Mouse (Mus musculus) heart, postnatal 0 days (tissue): Measurements from ENCODE around the gene Stc2. TPM values are rescaled to one million over a fixed set of nuclear protein-coding genes. Genes with fewer than 3 reads are reported as not detected.

Experiments
- ATAC-seq: fragments of 200-750 bp; cut with Nextera tagmentation; 2 replicates; pipeline ENCODE4 v1.8.0; 2017; ENCODE audit warnings: low read depth, moderate number of reproducible peaks, moderate library complexity; ENCODE audit not compliant: insufficient read depth
- DNase-seq: peaks from one replicate; pipeline ENCODE4 v3.0.0-alpha.2; 2016; ENCODE audit warnings: low spot score
- H3K27ac ChIP-seq: fragments of 300-500 bp; sonication (generic); 2 replicates; pipeline ENCODE4 v1.5.1; 2014; ENCODE audit warnings: low read depth, mild to moderate bottlenecking
- H3K27me3 ChIP-seq: fragments of 300-500 bp; sonication (generic); 2 replicates; pipeline ENCODE4 v1.6.1; 2014; ENCODE audit warnings: low read length, mixed read lengths; ENCODE audit not compliant: control insufficient read depth, insufficient read depth
- H3K36me3 ChIP-seq: fragments of 300-500 bp; sonication (generic); replicated peaks from 2 replicates; pipeline ENCODE4 v1.6.1; 2014; ENCODE audit warnings: low read length, mixed read lengths; ENCODE audit not compliant: control insufficient read depth, insufficient read depth
- H3K4me1 ChIP-seq: fragments of 300-500 bp; sonication (generic); 2 replicates; pipeline ENCODE4 v1.6.1; 2014; ENCODE audit warnings: antibody characterized with exemption; ENCODE audit not compliant: control insufficient read depth, insufficient read depth
- H3K4me2 ChIP-seq: fragments of 300-500 bp; sonication (generic); 2 replicates; pipeline ENCODE4 v1.6.1; 2014; ENCODE audit warnings: low read depth, mild to moderate bottlenecking, low read length, moderate library complexity
- H3K4me3 ChIP-seq: fragments of 300-500 bp; sonication (generic); 2 replicates; pipeline ENCODE4 v1.5.1; 2014; ENCODE audit warnings: low read depth, low read length
- H3K9ac ChIP-seq: fragments of 300-500 bp; sonication (generic); replicated peaks from 2 replicates; pipeline ENCODE4 v1.6.1; 2014; ENCODE audit warnings: low read depth, low read length, mixed read lengths
- H3K9me3 ChIP-seq: fragments of 300-500 bp; sonication (generic); replicated peaks from 2 replicates; pipeline ENCODE4 v1.6.1; 2016; ENCODE audit warnings: low read length; ENCODE audit not compliant: control insufficient read depth
- CTCF ChIP-seq: IDR thresholded peaks from 2 replicates; pipeline ENCODE4 v1.5.1; 2016; ENCODE audit warnings: antibody characterized with exemption, control low read depth, low read depth
- EP300 ChIP-seq: IDR thresholded peaks from 2 replicates; pipeline ENCODE4 v1.6.1; 2016; ENCODE audit warnings: antibody characterized with exemption, low read depth
- WGBS: fragments of 180-500 bp; shearing (Covaris S2); extraction: QIAGEN DNeasy Blood & Tissue Kit; methylation state at CpG from one replicate; pipeline ENCODE4 v1.1.7; 2014; 5-methylcytosine and 5-hydroxymethylcytosine counted together
- polyA plus RNA-seq: library from polyadenylated mRNA; unstranded; fragments of >200 nt; fragmentation: Nextera tagmentation; extraction: Ambion mirVana; gene quantifications from 2 replicates; pipeline ENCODE4 v1.2.1, GENCODE M21; 2015
- total RNA-seq: library from RNA; depleted of rRNA; stranded (reverse); fragments of >200 nt; gene quantifications from 2 replicates; pipeline ENCODE4 v1.2.3, GENCODE M21; 2014; ENCODE audit warnings: low replicate concordance; rRNA removed

The Stc2 gene
- total RNA-seq (5.3 and 5.5 TPM in 2 replicates), polyA plus RNA-seq (2.4 and 2.7 TPM in 2 replicates)

DNA sequence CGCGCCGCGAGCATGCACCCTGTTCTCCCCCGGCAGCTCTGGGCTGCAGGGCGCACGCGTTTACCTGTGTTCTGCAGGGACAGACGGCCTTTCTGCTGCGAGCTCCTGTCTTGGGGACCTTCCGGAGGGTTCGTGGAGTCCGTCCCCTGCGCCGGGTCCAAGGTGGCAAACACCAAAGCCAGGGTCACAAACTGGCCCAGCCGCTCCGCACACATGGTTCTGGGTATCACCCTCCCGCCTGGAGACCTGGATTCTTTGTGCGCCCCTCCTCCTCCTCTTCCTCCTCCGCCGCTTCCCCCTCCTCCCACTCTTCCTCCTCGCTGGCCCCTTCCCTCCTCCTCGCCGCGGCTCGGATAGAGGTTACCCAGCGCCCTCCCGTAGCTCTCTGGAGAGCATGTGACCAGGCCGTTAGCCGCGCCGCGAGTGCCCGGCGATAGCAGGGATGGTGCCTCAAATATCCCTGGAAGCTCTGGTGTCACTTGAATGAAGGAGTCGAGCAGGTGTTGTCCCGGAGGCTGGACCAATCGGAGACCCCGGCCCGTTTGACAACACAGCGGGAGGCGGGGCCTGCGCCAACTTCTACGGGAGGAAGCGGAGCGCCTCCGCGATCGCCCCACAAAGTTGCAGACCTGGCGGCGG is at the start of gene Stc2:
Stc2 (minus strand) TSS at position 427 of the 639 bp plus-strand sequence.
- Histone ChIP-seq H3K27me3 (no peaks in the 10 kb centered on the region), H3K27ac (peak within 1 kb of the TSS; percentile 81), H3K4me1 (peaks cover 13% of the 10 kb centered on the region), H3K4me2 (peak within 1 kb of the TSS; percentile 95), H3K9ac (peak within 1 kb of the TSS; percentile 62), H3K4me3 (peak within 1 kb of the TSS; percentile 60), H3K36me3 (no peaks in the 10 kb centered on the region; the same call in 1 of the 2 replicates), H3K9me3 (no peaks in the 10 kb centered on the region)
- WGBS = under 1% methylated on average over 51 of the region's 51 CpGs
- DNase-seq = peak; percentile 78
- TF ChIP-seq CTCF = no peak
- no peak for TF ChIP-seq EP300
- peak; percentile 81 for ATAC-seq

DNA sequence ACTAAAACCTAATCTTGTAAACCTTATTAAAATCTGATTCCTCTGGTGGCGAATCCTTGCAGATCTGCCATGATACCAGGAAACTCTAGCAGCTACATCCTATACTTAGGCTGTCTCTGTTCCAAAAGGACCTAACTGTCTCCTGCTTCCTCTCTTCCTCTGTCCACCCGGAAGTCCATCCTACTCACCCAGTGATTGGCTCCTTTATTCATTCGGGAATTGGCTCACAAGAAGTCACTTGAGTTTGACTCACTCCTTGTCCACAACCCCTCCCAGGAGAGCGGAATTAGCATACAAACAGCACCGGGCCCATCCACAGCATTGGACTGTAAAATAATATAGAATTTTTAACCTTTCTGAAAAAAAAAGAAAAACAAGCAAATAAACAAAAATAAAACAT is 47.2 kb upstream of the Stc2 start:
- ATAC-seq (no peak), DNase-seq (no peak)
- Histone ChIP-seq H3K4me2 (no peak overlapping the region), H3K27me3 (no peaks in the 10 kb centered on the region), H3K9me3 (no peaks in the 10 kb centered on the region), H3K27ac (no peak overlapping the region), H3K4me1 (no peaks in the 10 kb centered on the region), H3K9ac (no peak overlapping the region), H3K4me3 (no peak overlapping the region), H3K36me3 (no peaks in the 10 kb centered on the region)
- 75% methylated on average over 5 of the region's 5 CpGs for WGBS
- no peak for TF ChIP-seq CTCF
- TF ChIP-seq EP300 = no peak

DNA sequence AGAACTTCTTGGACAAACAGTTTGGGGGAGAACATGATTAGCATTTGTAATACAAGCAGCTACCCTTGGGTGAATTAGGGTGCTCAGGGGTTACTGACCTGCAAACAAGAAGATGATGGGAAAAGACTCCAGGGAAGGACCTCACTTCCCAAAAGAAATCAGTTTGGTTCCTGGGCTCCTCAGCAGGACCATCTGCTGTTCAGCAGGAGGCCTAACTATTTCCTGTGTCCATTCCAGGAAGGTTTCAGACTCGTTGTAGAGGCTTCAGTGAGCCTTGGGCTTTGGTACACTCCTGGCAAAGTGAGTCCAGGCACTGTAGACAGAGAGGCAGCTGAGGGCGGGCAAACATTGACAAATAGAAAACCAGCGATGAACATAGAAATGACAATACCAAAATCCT is 42.5 kb upstream of the Stc2 start:
- no peak for DNase-seq
- no peak overlapping the region for H3K4me2 ChIP-seq
- no peak overlapping the region for H3K27ac ChIP-seq
- H3K27me3 ChIP-seq = no peaks in the 10 kb centered on the region
- ATAC-seq = no peak
- no peak overlapping the region for H3K9ac ChIP-seq
- no peak for TF ChIP-seq CTCF
- no peak for TF ChIP-seq EP300
- no peaks in the 10 kb centered on the region for H3K4me1 ChIP-seq
- H3K9me3 ChIP-seq = no peaks in the 10 kb centered on the region
- no peak overlapping the region for H3K4me3 ChIP-seq
- no peaks in the 10 kb centered on the region for H3K36me3 ChIP-seq
- WGBS = 67% methylated on average over 3 of the region's 3 CpGs

DNA sequence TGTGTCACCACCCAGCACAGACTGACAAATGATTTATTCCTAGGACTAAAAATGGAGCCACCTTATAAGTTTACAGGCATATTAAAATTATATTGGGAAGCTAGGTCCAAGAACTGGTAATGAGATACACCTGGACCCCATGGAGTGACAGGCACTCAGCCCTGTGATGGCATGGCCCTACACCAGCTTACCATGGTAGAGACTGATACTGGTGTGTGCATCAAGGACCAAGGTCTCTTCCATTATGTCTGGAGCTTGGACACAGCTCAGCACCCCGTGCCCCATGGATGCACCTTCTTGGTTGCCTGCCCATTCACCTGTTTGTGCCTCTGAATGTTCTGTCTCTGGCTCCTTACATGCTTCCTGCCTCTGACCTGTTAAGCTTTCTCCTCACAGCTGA is 36.9 kb upstream of the Stc2 start:
- H3K9ac ChIP-seq = no peak overlapping the region
- TF ChIP-seq CTCF (no peak), EP300 (no peak)
- ATAC-seq (no peak), DNase-seq (no peak)
- H3K27ac ChIP-seq = no peak overlapping the region
- H3K4me1 ChIP-seq = no peaks in the 10 kb centered on the region
- H3K4me3 ChIP-seq = no peak overlapping the region
- H3K36me3 ChIP-seq = no peaks in the 10 kb centered on the region
- H3K9me3 ChIP-seq = no peaks in the 10 kb centered on the region
- H3K4me2 ChIP-seq = no peak overlapping the region
- WGBS = 71% methylated on average over 1 of the region's 1 CpGs
- H3K27me3 ChIP-seq = no peaks in the 10 kb centered on the region

DNA sequence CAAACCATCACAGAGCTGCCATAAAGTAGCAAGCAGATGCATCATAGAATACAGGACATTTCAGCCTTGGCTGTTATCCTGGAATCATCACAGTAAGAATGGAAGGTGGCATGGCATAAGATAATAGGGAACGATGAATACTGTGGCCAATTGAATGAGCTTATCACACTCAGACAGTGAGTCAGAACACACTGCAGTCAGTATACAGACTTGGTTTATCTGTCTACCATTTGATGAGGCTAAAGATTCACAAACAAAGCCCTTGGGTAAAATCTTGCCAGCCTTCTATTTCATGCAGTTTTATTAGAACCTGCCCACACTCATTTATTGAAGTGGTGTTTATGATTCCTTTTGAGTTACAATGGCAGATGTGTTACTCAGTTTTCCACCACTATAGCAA is 33.2 kb upstream of the Stc2 start:
- ATAC-seq = no peak
- H3K4me3 ChIP-seq = no peak overlapping the region
- H3K9me3 ChIP-seq = no peaks in the 10 kb centered on the region
- no peaks in the 10 kb centered on the region for H3K4me1 ChIP-seq
- WGBS = 81% methylated on average over 1 of the region's 1 CpGs
- H3K4me2 ChIP-seq = no peak overlapping the region
- DNase-seq = no peak
- TF ChIP-seq EP300 (no peak), CTCF (no peak)
- H3K27me3 ChIP-seq = no peaks in the 10 kb centered on the region
- H3K9ac ChIP-seq = no peak overlapping the region
- H3K36me3 ChIP-seq = no peaks in the 10 kb centered on the region
- H3K27ac ChIP-seq = no peak overlapping the region

DNA sequence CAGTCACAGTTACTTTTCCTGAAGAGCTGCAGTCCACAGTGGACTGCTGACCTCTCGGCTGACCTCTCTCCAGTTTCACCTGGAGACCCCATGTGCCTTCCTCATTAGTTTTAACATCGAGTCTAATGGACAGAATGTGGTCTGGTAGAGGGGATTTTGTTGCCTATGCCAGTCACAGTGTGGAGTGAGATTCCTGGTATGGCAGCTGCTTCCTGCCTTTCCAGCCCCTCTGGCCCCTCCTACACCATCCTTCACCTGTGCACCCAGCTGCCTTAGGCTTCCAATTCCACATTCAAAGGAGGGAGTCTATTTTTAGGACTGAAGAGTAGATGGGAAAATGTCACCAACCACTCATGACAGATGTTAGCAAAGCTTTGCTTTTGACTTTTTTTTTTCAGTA is 28.7 kb upstream of the Stc2 start:
- no peak overlapping the region for H3K4me2 ChIP-seq
- TF ChIP-seq CTCF = no peak
- no peak for TF ChIP-seq EP300
- no peak for ATAC-seq

More for the DNA sequence above, 28.7 kb upstream of the Stc2 start:
- Histone ChIP-seq H3K4me1 (no peaks in the 10 kb centered on the region), H3K36me3 (no peaks in the 10 kb centered on the region), H3K27ac (no peak overlapping the region), H3K9ac (no peak overlapping the region), H3K9me3 (no peaks in the 10 kb centered on the region), H3K4me3 (no peak overlapping the region), H3K27me3 (no peaks in the 10 kb centered on the region)
- WGBS = 71% methylated on average over 2 of the region's 2 CpGs
- DNase-seq = no peak
